Mouse (Mus musculus): Measurements from ENCODE around the gene Cpeb4. TPM values are rescaled to one million over a fixed set of nuclear protein-coding genes. Genes with fewer than 3 reads are reported as not detected.
"Not testable (repeated sequence)": the region's sequence is repeated elsewhere in the genome, so short reads cannot be mapped to it uniquely, and the experiment has no call there.

The Cpeb4 gene
- total RNA-seq, 2 experiments from 2014 or later = 125 to 140 TPM

DNA sequence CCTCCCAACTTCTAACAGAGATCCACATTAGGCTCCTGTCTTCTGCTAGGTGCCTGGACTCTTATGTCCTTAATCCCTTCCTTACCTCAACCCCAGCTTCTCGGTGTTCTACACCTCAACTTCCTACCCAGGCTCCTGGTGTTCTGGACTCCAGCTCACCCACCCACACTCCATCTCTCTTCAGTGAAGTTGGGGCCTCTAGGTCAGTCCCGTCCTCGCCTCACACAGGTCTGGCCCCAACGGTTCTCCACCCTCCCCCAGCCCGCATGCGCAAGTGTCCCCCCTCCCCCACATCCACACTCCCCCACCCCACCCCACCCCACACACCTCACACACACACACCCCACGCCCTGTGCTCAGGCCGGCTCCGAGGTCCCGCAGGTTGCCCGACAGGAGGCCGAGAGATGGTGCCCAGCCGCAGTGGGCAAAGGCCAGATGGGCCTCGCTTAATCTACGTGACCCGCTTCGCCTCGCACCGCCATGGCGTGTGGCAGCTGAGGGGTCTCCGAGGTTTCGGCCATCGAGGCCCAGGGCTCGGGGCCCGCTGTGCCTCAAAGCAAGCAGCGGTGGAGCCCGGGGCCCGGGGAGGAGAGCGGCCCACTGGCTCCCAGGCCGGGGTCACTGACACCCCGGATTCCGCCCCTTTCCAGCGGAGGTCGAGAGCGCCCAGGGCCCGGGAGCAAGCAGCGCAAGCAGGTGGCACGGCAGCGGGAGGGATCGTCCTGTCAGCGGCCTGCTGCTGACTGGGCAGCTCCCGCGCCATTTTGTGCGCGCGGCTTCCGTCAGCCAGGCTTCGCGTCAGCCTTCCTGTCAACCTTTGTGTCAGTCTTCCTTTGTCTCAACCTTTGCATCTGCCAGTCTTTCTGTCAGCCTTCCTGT is 93.5 kb downstream of the Cpeb4 start, which contains the start of gene 4930524B15Rik:
Gene 4930524B15Rik, plus strand, starts transcription at position 337 of the 879 bp plus-strand sequence.
- no peak for DNase-seq (ENCODE audit: low spot score in 2 of 2)

GRCm38 (mm10) chr11:31974132-31974531 is 102.1 kb downstream of the Cpeb4 start:
- DNase-seq (ENCODE audit: low spot score in 2 of 2) = no peak

GRCm38 (mm10) chr11:31974826-31975225 is 102.8 kb downstream of the Cpeb4 start:
- no peak for DNase-seq (ENCODE audit: low spot score in 2 of 2)

GRCm38 (mm10) chr11:31975678-31976077 is 103.7 kb downstream of the Cpeb4 start:
- no peak for DNase-seq (ENCODE audit: low spot score in 2 of 2)

DNA sequence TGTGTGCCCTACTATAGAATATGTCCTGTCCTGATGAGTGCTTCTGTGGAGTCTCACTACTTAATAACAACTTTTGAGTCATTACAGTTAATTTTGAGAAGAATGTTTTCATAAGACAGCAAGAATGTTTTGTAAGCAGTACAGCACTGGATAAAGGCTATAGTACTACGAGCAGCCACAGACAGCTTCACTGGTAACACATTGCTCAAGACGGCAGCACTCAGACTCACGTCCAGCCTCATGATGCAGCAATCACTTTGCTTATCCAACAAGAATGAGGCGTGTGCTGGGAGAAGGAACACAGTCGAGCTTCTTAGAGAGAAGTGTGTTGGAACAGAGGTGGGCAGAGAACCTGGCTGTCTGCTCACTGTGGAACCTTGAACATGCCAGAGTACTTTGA is 104.1 kb downstream of the Cpeb4 start:
- DNase-seq (ENCODE audit: low spot score in 2 of 2) = no peak

DNA sequence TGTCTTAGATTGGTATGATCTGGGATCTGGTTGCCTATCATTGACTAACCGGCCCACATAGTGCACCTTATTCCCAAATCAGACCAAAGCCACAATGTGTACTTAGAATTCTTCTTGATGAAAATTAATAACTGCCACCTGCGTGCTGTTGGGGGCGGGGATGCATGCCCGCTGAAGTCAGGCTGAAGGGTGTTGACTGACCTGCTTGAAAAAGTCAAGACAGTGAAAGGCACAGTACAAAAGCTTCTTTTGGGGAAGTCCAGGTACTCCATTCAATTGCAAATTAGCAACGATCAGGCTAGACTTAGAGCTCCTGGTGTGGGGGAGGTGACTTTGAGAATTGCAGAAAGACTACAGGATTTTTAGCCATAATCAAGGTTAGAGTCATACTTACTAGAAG is 108.1 kb downstream of the Cpeb4 start:
- not testable (repeated sequence) for DNase-seq (ENCODE audit: low spot score in 2 of 2)

DNA sequence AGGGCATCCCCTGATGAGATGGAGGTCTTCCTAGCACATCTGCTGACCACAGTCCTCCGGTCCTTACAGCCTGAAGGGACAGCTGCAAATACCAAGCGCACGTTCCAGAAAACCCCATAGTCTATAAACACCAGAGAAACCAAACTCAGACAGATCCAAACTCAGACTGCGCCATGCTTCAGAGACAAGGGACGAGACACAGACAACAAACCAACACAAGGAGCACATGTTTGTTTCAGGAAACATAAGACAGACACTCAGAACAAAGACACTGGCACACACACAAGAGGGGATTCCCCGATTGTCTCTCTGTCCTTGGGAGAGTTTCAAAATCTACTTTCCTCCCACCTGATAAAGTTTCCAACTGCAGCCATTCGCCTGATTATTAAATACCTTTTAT is 109.8 kb downstream of the Cpeb4 start:
- DNase-seq (ENCODE audit: low spot score in 2 of 2) = no peak

GRCm38 (mm10) chr11:31982247-31982943 is 110.4 kb downstream of the Cpeb4 start:
- DNase-seq (ENCODE audit: low spot score in 2 of 2) = not testable (repeated sequence)

GRCm38 (mm10) chr11:31983249-31983648 is 111.2 kb downstream of the Cpeb4 start:
- DNase-seq (ENCODE audit: low spot score in 2 of 2) = no peak

DNA sequence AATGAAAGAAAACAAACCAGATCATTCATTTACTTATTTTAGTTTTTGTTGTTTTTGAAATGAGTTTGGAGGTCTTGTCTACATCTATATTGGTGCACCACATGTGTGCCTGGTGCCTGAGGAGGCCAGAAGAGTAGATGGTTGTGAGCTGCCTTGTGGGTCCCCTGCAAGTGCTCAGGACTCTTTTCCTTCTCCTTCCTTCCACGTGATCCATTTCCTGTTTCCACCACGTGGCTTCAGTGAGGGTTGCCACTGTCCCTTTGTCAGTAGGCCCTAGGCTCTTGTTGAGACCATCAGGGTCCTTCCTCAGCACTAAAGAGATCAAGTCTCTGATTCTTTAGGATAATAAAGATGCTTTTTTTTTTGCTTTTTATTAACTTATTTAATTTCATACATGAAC is 112.8 kb downstream of the Cpeb4 start:
- no peak for DNase-seq (ENCODE audit: low spot score in 2 of 2)

Other genes starting within 250 kb of the Cpeb4 start
- 10 to 100 TPM; 87.3 to 87.9 TPM for gene Bod1, start 200.3 kb upstream of the Cpeb4 start, total RNA-seq (2021)
- not detected for gene 4930524B15Rik, start 93.4 kb downstream of the Cpeb4 start, total RNA-seq (2021)
- 100 to 1,000 TPM; 785 to 794 TPM for gene Nsg2, start 128.3 kb downstream of the Cpeb4 start, total RNA-seq (2021)

All from layer of hippocampus, postnatal 14 days (tissue).